Mouse (Mus musculus) heart, embryonic 13.5 days (tissue): ENCODE results near the gene Vhl. TPM values are rescaled to one million over a fixed set of nuclear protein-coding genes. Genes with fewer than 3 reads are reported as not detected.

Source experiments
- ATAC-seq: fragments of 200-750 bp; cut with Nextera tagmentation; 2 replicates; pipeline ENCODE4 v1.8.0; 2017; ENCODE audit warnings: moderate TSS enrichment; ENCODE audit not compliant: insufficient number of reproducible peaks, low FRiP score, low TSS enrichment; ENCODE audit errors: extremely low read depth
- H3K27ac ChIP-seq: fragments of 300-500 bp; sonication (generic); replicated peaks from 2 replicates; pipeline ENCODE4 v1.5.1; 2015; ENCODE audit warnings: moderate library complexity, mild to moderate bottlenecking, inconsistent platforms
- H3K27me3 ChIP-seq: fragments of 300-500 bp; sonication (generic); replicated peaks from 2 replicates; pipeline ENCODE4 v1.6.1; 2015; ENCODE audit warnings: mild to moderate bottlenecking, inconsistent platforms
- H3K36me3 ChIP-seq: fragments of 300-500 bp; sonication (generic); 2 replicates; pipeline ENCODE4 v1.6.1; 2015; ENCODE audit warnings: mild to moderate bottlenecking, inconsistent platforms
- H3K4me1 ChIP-seq: fragments of 300-500 bp; sonication (generic); 2 replicates; pipeline ENCODE4 v1.6.1; 2015; ENCODE audit warnings: inconsistent platforms
- H3K4me2 ChIP-seq: fragments of 300-500 bp; sonication (generic); 2 replicates; pipeline ENCODE4 v1.6.1; 2015; ENCODE audit warnings: inconsistent platforms, mild to moderate bottlenecking, moderate library complexity
- H3K4me3 ChIP-seq: fragments of 300-500 bp; sonication (generic); 2 replicates; pipeline ENCODE4 v1.5.1; 2015; ENCODE audit warnings: moderate library complexity, mild to moderate bottlenecking, inconsistent platforms
- H3K9ac ChIP-seq: fragments of 300-500 bp; sonication (generic); 2 replicates; pipeline ENCODE4 v1.6.1; 2015; ENCODE audit warnings: inconsistent platforms, mild to moderate bottlenecking, moderate library complexity
- H3K9me3 ChIP-seq: fragments of 300-500 bp; sonication (generic); 2 replicates; pipeline ENCODE4 v1.6.1; 2016; ENCODE audit warnings: inconsistent platforms
- WGBS: fragments of 180-500 bp; shearing (Covaris S2); methylation state at CpG from one replicate; pipeline ENCODE4 v1.1.7; 2015; ENCODE audit warnings: mixed read lengths; 5-methylcytosine and 5-hydroxymethylcytosine counted together
- polyA plus RNA-seq: library from polyadenylated mRNA; unstranded; fragments of >200 nt; fragmentation: Nextera tagmentation; extraction: Ambion mirVana; gene quantifications from 2 replicates; pipeline ENCODE4 v1.2.1, GENCODE M21; 2015

The Vhl gene
- polyA plus RNA-seq, 1 experiment from 2014 or later, result 24.2 TPM

GRCm38 (mm10) chr6:113603993-113604392, 19.8 kb upstream of the Vhl start:
- Histone ChIP-seq H3K27me3 (no peaks in the 10 kb centered on the region), H3K27ac (peak overlapping the region; percentile 89; the same call in 1 of the 2 replicates), H3K4me2 (peak overlapping the region; percentile 88), H3K4me3 (peak overlapping the region; percentile 98), H3K36me3 (peaks cover 11% of the 10 kb centered on the region; the same call in 1 of the 2 replicates), H3K4me1 (peaks cover 30% of the 10 kb centered on the region), H3K9ac (peak overlapping the region; percentile 96), H3K9me3 (no peaks in the 10 kb centered on the region)
- WGBS, result 46% methylated on average over 12 of the region's 12 CpGs
- no peak for ATAC-seq

- Histone ChIP-seq H3K9ac (peak within 1 kb of the TSS; percentile 96), H3K9me3 (no peaks in the 10 kb centered on the region), H3K4me3 (peak within 1 kb of the TSS; percentile 98), H3K4me2 (peak within 1 kb of the TSS; percentile 88), H3K36me3 (peaks cover 11% of the 10 kb centered on the region; the same call in 1 of the 2 replicates), H3K4me1 (peaks cover 30% of the 10 kb centered on the region), H3K27ac (peak within 1 kb of the TSS; percentile 89), H3K27me3 (no peaks in the 10 kb centered on the region)
- peak; percentile 86 for ATAC-seq
- WGBS, result under 1% methylated on average over 63 of the region's 65 CpGs
Measured at GRCm38 (mm10) chr6:113604432-113605223, 19.1 kb upstream of the Vhl start, which contains the start of gene Brk1. Gene Brk1, plus strand, starts transcription at chr6:113604772.

GRCm38 (mm10) chr6:113605224-113605545, 18.6 kb upstream of the Vhl start:
- WGBS, result 2% methylated on average over 10 of the region's 10 CpGs
- Histone ChIP-seq H3K9ac (peak overlapping the region; percentile 96), H3K4me2 (peak overlapping the region; percentile 88), H3K27me3 (no peaks in the 10 kb centered on the region), H3K4me1 (peaks cover 25% of the 10 kb centered on the region), H3K9me3 (no peaks in the 10 kb centered on the region), H3K36me3 (peaks cover 11% of the 10 kb centered on the region; the same call in 1 of the 2 replicates), H3K4me3 (peak overlapping the region; percentile 98), H3K27ac (peak overlapping the region; percentile 89)
- ATAC-seq, result no peak; the same call in 1 of the 2 replicates

- Histone ChIP-seq H3K4me2 (no peak overlapping the region), H3K9me3 (no peaks in the 10 kb centered on the region), H3K4me1 (peaks cover 48% of the 10 kb centered on the region), H3K4me3 (no peak overlapping the region), H3K9ac (no peak overlapping the region), H3K27me3 (no peaks in the 10 kb centered on the region), H3K27ac (no peak overlapping the region), H3K36me3 (peaks cover 28% of the 10 kb centered on the region)
- no peak for ATAC-seq
- WGBS, result 85% methylated on average over 6 of the region's 6 CpGs
Measured at GRCm38 (mm10) chr6:113608871-113609270, 14.9 kb upstream of the Vhl start.

GRCm38 (mm10) chr6:113609293-113609692, 14.5 kb upstream of the Vhl start:
- H3K9ac ChIP-seq, result no peak overlapping the region
- H3K4me3 ChIP-seq, result no peak overlapping the region
- H3K36me3 ChIP-seq, result peaks cover 33% of the 10 kb centered on the region
- H3K4me2 ChIP-seq, result no peak overlapping the region
- H3K4me1 ChIP-seq, result peaks cover 45% of the 10 kb centered on the region
- no peak overlapping the region for H3K27ac ChIP-seq
- no peaks in the 10 kb centered on the region for H3K9me3 ChIP-seq
- H3K27me3 ChIP-seq, result no peaks in the 10 kb centered on the region
- WGBS, result 94% methylated on average over 7 of the region's 7 CpGs
- ATAC-seq, result no peak

- Histone ChIP-seq H3K4me3 (peak overlapping the region; percentile 22), H3K36me3 (peaks cover 52% of the 10 kb centered on the region), H3K4me1 (peaks cover 28% of the 10 kb centered on the region), H3K27me3 (no peaks in the 10 kb centered on the region), H3K27ac (peak overlapping the region; percentile 87), H3K9ac (peak overlapping the region; percentile 54), H3K9me3 (no peaks in the 10 kb centered on the region), H3K4me2 (peak overlapping the region; percentile 62)
- ATAC-seq, result no peak
- whole genome bisulfite sequencing, result 39% methylated on average over 8 of the region's 8 CpGs
Measured at GRCm38 (mm10) chr6:113612258-113612969, 11.3 kb upstream of the Vhl start.

- H3K27ac ChIP-seq, result no peak overlapping the region
- no peaks in the 10 kb centered on the region for H3K27me3 ChIP-seq
- peaks cover 28% of the 10 kb centered on the region for H3K4me1 ChIP-seq
- no peak overlapping the region for H3K4me2 ChIP-seq
- H3K4me3 ChIP-seq, result no peak overlapping the region
- no peak for ATAC-seq
- H3K36me3 ChIP-seq, result peaks cover 61% of the 10 kb centered on the region
- no peaks in the 10 kb centered on the region for H3K9me3 ChIP-seq
- 85% methylated on average over 7 of the region's 7 CpGs for WGBS
- H3K9ac ChIP-seq, result no peak overlapping the region
Measured at GRCm38 (mm10) chr6:113614152-113614551, 9.6 kb upstream of the Vhl start.

GRCm38 (mm10) chr6:113614997-113615396, 8.8 kb upstream of the Vhl start:
- no peaks in the 10 kb centered on the region for H3K9me3 ChIP-seq
- 92% methylated on average over 8 of the region's 8 CpGs for WGBS
- H3K4me3 ChIP-seq, result no peak overlapping the region
- no peak for ATAC-seq
- H3K4me1 ChIP-seq, result peaks cover 28% of the 10 kb centered on the region
- H3K27me3 ChIP-seq, result no peaks in the 10 kb centered on the region
- H3K9ac ChIP-seq, result no peak overlapping the region
- H3K4me2 ChIP-seq, result no peak overlapping the region
- H3K36me3 ChIP-seq, result peaks cover 61% of the 10 kb centered on the region
- no peak overlapping the region for H3K27ac ChIP-seq

- ATAC-seq, result no peak
- H3K4me2 ChIP-seq, result no peak overlapping the region
- 89% methylated on average over 4 of the region's 4 CpGs for WGBS
- no peak overlapping the region for H3K27ac ChIP-seq
- H3K4me1 ChIP-seq, result peaks cover 28% of the 10 kb centered on the region
- H3K27me3 ChIP-seq, result no peaks in the 10 kb centered on the region
- peaks cover 58% of the 10 kb centered on the region for H3K36me3 ChIP-seq
- H3K9ac ChIP-seq, result no peak overlapping the region
- no peak overlapping the region for H3K4me3 ChIP-seq
- no peaks in the 10 kb centered on the region for H3K9me3 ChIP-seq
Measured at GRCm38 (mm10) chr6:113615489-113615888, 8.3 kb upstream of the Vhl start.

- peak overlapping the region; percentile 82 for H3K4me3 ChIP-seq
- H3K9me3 ChIP-seq, result no peaks in the 10 kb centered on the region
- peak overlapping the region; percentile 89 for H3K27ac ChIP-seq
- H3K27me3 ChIP-seq, result no peaks in the 10 kb centered on the region
- H3K9ac ChIP-seq, result peak overlapping the region; percentile 86
- peaks cover 26% of the 10 kb centered on the region for H3K4me1 ChIP-seq
- 54% methylated on average over 5 of the region's 5 CpGs for WGBS
- no peak for ATAC-seq
- H3K4me2 ChIP-seq, result peak overlapping the region; percentile 93
- H3K36me3 ChIP-seq, result peaks cover 17% of the 10 kb centered on the region
Measured at GRCm38 (mm10) chr6:113623386-113623785, 373 bp upstream of the Vhl start.

GRCm38 (mm10) chr6:113624989-113625770, 1.4 kb downstream of the Vhl start:
- Histone ChIP-seq H3K4me3 (peak overlapping the region; percentile 82), H3K27me3 (no peaks in the 10 kb centered on the region), H3K9ac (peak overlapping the region; percentile 86), H3K27ac (no peak overlapping the region), H3K9me3 (no peaks in the 10 kb centered on the region), H3K4me2 (peak overlapping the region; percentile 93), H3K36me3 (peaks cover 32% of the 10 kb centered on the region), H3K4me1 (peaks cover 26% of the 10 kb centered on the region)
- no peak for ATAC-seq
- WGBS, result 51% methylated on average over 5 of the region's 5 CpGs
